Mouse (Mus musculus): ENCODE measurements at regions not wholly inside any gene's neighbourhood (a gene's known extent, or its start where the extent isn't known, plus 50 kb on each side); places are given as distances from the start of the nearest gene placed in this dataset.

GRCm38 (mm10) chr11:26793928-26794628 lies 200.3 kb upstream of the Vrk2 start:
- DNase-seq (ENCODE audit: low spot score) (no peak), ATAC-seq (replicated peaks; ENCODE audit: low FRiP score, low TSS enrichment, low read depth) (no peak)
- no peaks in the 10 kb centered on the region for H3K4me1 ChIP-seq (replicated peaks; ENCODE audit: control insufficient read depth, insufficient read depth, low read length)
- 78% methylated on average over 3 of the region's 3 CpGs for WGBS
- H3K27ac ChIP-seq (ENCODE audit: low read depth), result no peak overlapping the region
- H3K4me3 ChIP-seq (ENCODE audit: low read depth, low read length), result no peak overlapping the region
- H3K36me3 ChIP-seq (ENCODE audit: control insufficient read depth, insufficient read depth, low read length), result no peaks in the 10 kb centered on the region
- H3K4me2 ChIP-seq (ENCODE audit: low read length), result no peak overlapping the region
- no peaks in the 10 kb centered on the region for H3K27me3 ChIP-seq (replicated peaks; ENCODE audit: control insufficient read depth, insufficient read depth, low read length)
- no peak overlapping the region for H3K9ac ChIP-seq (ENCODE audit: low read length)
- H3K9me3 ChIP-seq (ENCODE audit: control insufficient read depth, low read length), result no peaks in the 10 kb centered on the region

GRCm38 (mm10) chr11:26789281-26789680 lies 195.5 kb upstream of the Vrk2 start:
- Histone ChIP-seq H3K9ac (ENCODE audit: low read length) (no peak overlapping the region), H3K4me3 (ENCODE audit: low read depth, low read length) (no peak overlapping the region), H3K27ac (ENCODE audit: low read depth) (no peak overlapping the region), H3K36me3 (ENCODE audit: control insufficient read depth, insufficient read depth, low read length) (no peaks in the 10 kb centered on the region), H3K4me2 (ENCODE audit: low read length) (no peak overlapping the region), H3K4me1 (replicated peaks; ENCODE audit: control insufficient read depth, insufficient read depth, low read length) (no peaks in the 10 kb centered on the region), H3K9me3 (ENCODE audit: control insufficient read depth, low read length) (no peaks in the 10 kb centered on the region), H3K27me3 (replicated peaks; ENCODE audit: control insufficient read depth, insufficient read depth, low read length) (no peaks in the 10 kb centered on the region)
- DNase-seq (ENCODE audit: low spot score), result no peak
- 52% methylated on average over 2 of the region's 2 CpGs for WGBS
- ATAC-seq (replicated peaks; ENCODE audit: low FRiP score, low TSS enrichment, low read depth), result no peak

- Histone ChIP-seq H3K4me1 (replicated peaks; ENCODE audit: control insufficient read depth, insufficient read depth, low read length) (no peaks in the 10 kb centered on the region), H3K4me3 (ENCODE audit: low read depth, low read length) (no peak overlapping the region), H3K27ac (ENCODE audit: low read depth) (no peak overlapping the region), H3K9me3 (ENCODE audit: control insufficient read depth, low read length) (no peaks in the 10 kb centered on the region), H3K27me3 (replicated peaks; ENCODE audit: control insufficient read depth, insufficient read depth, low read length) (no peaks in the 10 kb centered on the region), H3K36me3 (ENCODE audit: control insufficient read depth, insufficient read depth, low read length) (no peaks in the 10 kb centered on the region), H3K4me2 (ENCODE audit: low read length) (no peak overlapping the region), H3K9ac (ENCODE audit: low read length) (no peak overlapping the region)
- WGBS, result 20% methylated on average over 1 of the region's 1 CpGs
- ATAC-seq (replicated peaks; ENCODE audit: low FRiP score, low TSS enrichment, low read depth) (no peak), DNase-seq (ENCODE audit: low spot score) (no peak)
These were observed 191.4 kb upstream of the Vrk2 start for GRCm38 (mm10) chr11:26785164-26785563.

GRCm38 (mm10) chr11:26773122-26773796 lies 179.5 kb upstream of the Vrk2 start:
- H3K4me2 ChIP-seq (ENCODE audit: low read length), result no peak overlapping the region
- DNase-seq (ENCODE audit: low spot score) (no peak), ATAC-seq (replicated peaks; ENCODE audit: low FRiP score, low TSS enrichment, low read depth) (no peak)
- no peaks in the 10 kb centered on the region for H3K27me3 ChIP-seq (replicated peaks; ENCODE audit: control insufficient read depth, insufficient read depth, low read length)
- 48% methylated on average over 3 of the region's 3 CpGs for WGBS
- no peak overlapping the region for H3K4me3 ChIP-seq (ENCODE audit: low read depth, low read length)
- H3K4me1 ChIP-seq (replicated peaks; ENCODE audit: control insufficient read depth, insufficient read depth, low read length), result no peaks in the 10 kb centered on the region
- no peaks in the 10 kb centered on the region for H3K9me3 ChIP-seq (ENCODE audit: control insufficient read depth, low read length)
- H3K27ac ChIP-seq (ENCODE audit: low read depth), result no peak overlapping the region
- no peaks in the 10 kb centered on the region for H3K36me3 ChIP-seq (ENCODE audit: control insufficient read depth, insufficient read depth, low read length)
- H3K9ac ChIP-seq (ENCODE audit: low read length), result no peak overlapping the region

GRCm38 (mm10) chr11:26755576-26755975 lies 161.8 kb upstream of the Vrk2 start:
- 75% methylated on average over 3 of the region's 3 CpGs for WGBS
- H3K4me3 ChIP-seq (ENCODE audit: low read depth, low read length), result no peak overlapping the region
- no peak overlapping the region for H3K27ac ChIP-seq (ENCODE audit: low read depth)
- H3K4me1 ChIP-seq (replicated peaks; ENCODE audit: control insufficient read depth, insufficient read depth, low read length), result no peaks in the 10 kb centered on the region
- DNase-seq (ENCODE audit: low spot score), result no peak
- no peak overlapping the region for H3K4me2 ChIP-seq (ENCODE audit: low read length)
- no peaks in the 10 kb centered on the region for H3K9me3 ChIP-seq (ENCODE audit: control insufficient read depth, low read length)
- H3K9ac ChIP-seq (ENCODE audit: low read length), result no peak overlapping the region
- H3K36me3 ChIP-seq (ENCODE audit: control insufficient read depth, insufficient read depth, low read length), result no peaks in the 10 kb centered on the region
- no peaks in the 10 kb centered on the region for H3K27me3 ChIP-seq (replicated peaks; ENCODE audit: control insufficient read depth, insufficient read depth, low read length)
- ATAC-seq (replicated peaks; ENCODE audit: low FRiP score, low TSS enrichment, low read depth), result no peak

- Histone ChIP-seq H3K27me3 (replicated peaks; ENCODE audit: control insufficient read depth, insufficient read depth, low read length) (no peaks in the 10 kb centered on the region), H3K9me3 (ENCODE audit: control insufficient read depth, low read length) (no peaks in the 10 kb centered on the region), H3K4me1 (replicated peaks; ENCODE audit: control insufficient read depth, insufficient read depth, low read length) (no peaks in the 10 kb centered on the region), H3K27ac (ENCODE audit: low read depth) (no peak overlapping the region), H3K9ac (ENCODE audit: low read length) (no peak overlapping the region), H3K36me3 (ENCODE audit: control insufficient read depth, insufficient read depth, low read length) (no peaks in the 10 kb centered on the region), H3K4me2 (ENCODE audit: low read length) (no peak overlapping the region), H3K4me3 (ENCODE audit: low read depth, low read length) (no peak overlapping the region)
- WGBS, result 85% methylated on average over 1 of the region's 1 CpGs
- DNase-seq (ENCODE audit: low spot score), result no peak
- no peak for ATAC-seq (replicated peaks; ENCODE audit: low FRiP score, low TSS enrichment, low read depth)
These were observed 159.8 kb upstream of the Vrk2 start for GRCm38 (mm10) chr11:26753616-26754015.

GRCm38 (mm10) chr11:26742235-26742634 lies 148.4 kb upstream of the Vrk2 start:
- ATAC-seq (replicated peaks; ENCODE audit: low FRiP score, low TSS enrichment, low read depth) (no peak), DNase-seq (ENCODE audit: low spot score) (no peak)
- H3K4me3 ChIP-seq (ENCODE audit: low read depth, low read length), result no peak overlapping the region
- 84% methylated on average over 1 of the region's 1 CpGs for WGBS
- no peaks in the 10 kb centered on the region for H3K27me3 ChIP-seq (replicated peaks; ENCODE audit: control insufficient read depth, insufficient read depth, low read length)
- no peak overlapping the region for H3K27ac ChIP-seq (ENCODE audit: low read depth)
- H3K4me1 ChIP-seq (replicated peaks; ENCODE audit: control insufficient read depth, insufficient read depth, low read length), result no peaks in the 10 kb centered on the region
- no peak overlapping the region for H3K9ac ChIP-seq (ENCODE audit: low read length)
- no peaks in the 10 kb centered on the region for H3K36me3 ChIP-seq (ENCODE audit: control insufficient read depth, insufficient read depth, low read length)
- H3K4me2 ChIP-seq (ENCODE audit: low read length), result no peak overlapping the region
- H3K9me3 ChIP-seq (ENCODE audit: control insufficient read depth, low read length), result no peaks in the 10 kb centered on the region

- Histone ChIP-seq H3K4me2 (ENCODE audit: low read length) (no peak overlapping the region), H3K4me3 (ENCODE audit: low read depth, low read length) (no peak overlapping the region), H3K9me3 (ENCODE audit: control insufficient read depth, low read length) (no peaks in the 10 kb centered on the region), H3K27ac (ENCODE audit: low read depth) (no peak overlapping the region), H3K27me3 (replicated peaks; ENCODE audit: control insufficient read depth, insufficient read depth, low read length) (no peaks in the 10 kb centered on the region), H3K4me1 (replicated peaks; ENCODE audit: control insufficient read depth, insufficient read depth, low read length) (no peaks in the 10 kb centered on the region), H3K36me3 (ENCODE audit: control insufficient read depth, insufficient read depth, low read length) (no peaks in the 10 kb centered on the region), H3K9ac (ENCODE audit: low read length) (no peak overlapping the region)
- ATAC-seq (replicated peaks; ENCODE audit: low FRiP score, low TSS enrichment, low read depth) (no peak), DNase-seq (ENCODE audit: low spot score) (no peak)
- WGBS, result 89% methylated on average over 4 of the region's 4 CpGs
These were observed 145.9 kb upstream of the Vrk2 start for GRCm38 (mm10) chr11:26739732-26740131.

GRCm38 (mm10) chr11:26726969-26727368 lies 133.2 kb upstream of the Vrk2 start:
- WGBS, result 100% methylated on average over 1 of the region's 1 CpGs
- Histone ChIP-seq H3K9ac (ENCODE audit: low read length) (no peak overlapping the region), H3K27me3 (replicated peaks; ENCODE audit: control insufficient read depth, insufficient read depth, low read length) (no peaks in the 10 kb centered on the region), H3K9me3 (ENCODE audit: control insufficient read depth, low read length) (no peaks in the 10 kb centered on the region), H3K4me2 (ENCODE audit: low read length) (no peak overlapping the region), H3K27ac (ENCODE audit: low read depth) (no peak overlapping the region), H3K4me3 (ENCODE audit: low read depth, low read length) (no peak overlapping the region), H3K4me1 (replicated peaks; ENCODE audit: control insufficient read depth, insufficient read depth, low read length) (no peaks in the 10 kb centered on the region), H3K36me3 (ENCODE audit: control insufficient read depth, insufficient read depth, low read length) (no peaks in the 10 kb centered on the region)
- no peak for DNase-seq (ENCODE audit: low spot score)
- no peak for ATAC-seq (replicated peaks; ENCODE audit: low FRiP score, low TSS enrichment, low read depth)

Data from intestine, embryonic 14.5 days (tissue).